Mouse (Mus musculus): Measurements from ENCODE around the gene Fcmr.

GRCm38 (mm10) chr1:130883146-130883545, 17.7 kb downstream of the Fcmr start:
- TF ChIP-seq CTCF (IDR thresholded peaks at IDR 0.05; ENCODE audit: borderline replicate concordance, extremely low read depth, insufficient read depth, insufficient read length) (no peak), POLR2A (IDR thresholded peaks at IDR 0.05; ENCODE audit: borderline replicate concordance, extremely low read depth, insufficient read depth, insufficient read length, poor library complexity, severe bottlenecking) (no peak)
